8 mouse cellular contexts compared by ENCODE assay signal in the genomic region with DNA sequence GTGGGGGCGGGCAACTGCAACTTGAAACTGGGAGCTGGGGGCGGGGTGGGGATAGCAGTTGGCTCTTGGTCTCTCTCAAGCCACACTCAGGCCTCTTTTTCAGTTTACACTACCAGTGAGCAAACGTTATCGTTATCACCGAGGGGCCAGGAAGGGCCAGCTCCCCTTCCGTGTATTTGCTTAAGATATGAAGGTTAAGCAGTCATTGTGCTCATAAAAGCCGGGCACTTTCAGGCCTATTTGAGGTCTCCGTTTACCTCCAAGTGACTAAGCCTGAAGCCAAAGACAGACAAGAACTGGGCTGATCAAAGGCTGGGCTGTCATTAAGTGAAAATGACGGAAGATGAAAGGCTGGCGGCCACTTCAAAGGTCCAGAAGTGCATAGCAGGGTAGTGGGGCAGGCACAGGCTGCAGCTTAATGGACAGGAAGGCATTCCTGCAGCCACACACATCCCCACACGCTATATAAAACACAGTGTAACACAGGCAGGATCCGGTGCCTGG.
DNase-seq lines count a peak whose midpoint lies in the region; ATAC-seq and TF ChIP-seq lines count a peak whose summit lies in the region.

No protein-coding gene starts in this region.

- ATAC-seq in erythroid progenitor cell, adult 5-6 weeks (replicated peaks; ENCODE audit: low FRiP score, poor library complexity, severe bottlenecking) = peak; percentile 78

- DNase-seq in layer of hippocampus, adult 2 months (ENCODE audit: low spot score in 2 of 2) = no peak
- no peak for DNase-seq in layer of hippocampus, adult 9-11 months
- DNase-seq in kidney, postnatal 4 days = peak; percentile 57 to 70
- DNase-seq in mesoderm, embryonic 11.5 days (ENCODE audit: low read depth, low spot score) = peak; percentile 84
- DNase-seq in ovary, postnatal 36 days (ENCODE audit: low spot score) = no peak
- DNase-seq in gastrocnemius, adult 18-20 months (ENCODE audit: low spot score) = no peak
- DNase-seq in thymus, postnatal 25 days = no peak

- H3K4me3 ChIP-seq in layer of hippocampus, adult 2 months = no peak overlapping the region

- H3K27ac ChIP-seq in layer of hippocampus, adult 2 months = peak overlapping the region; percentile 6

- TF ChIP-seq CTCF in layer of hippocampus, adult 2 months (conservative IDR thresholded peaks at IDR 0.05) = no peak

Comparison
In these comparisons a context has a peak if more than half of its experiments do, and no peak if none do; other contexts are left out.
1. DNase-seq: peak in kidney, postnatal 4 days (2 of 2) and mesoderm, embryonic 11.5 days (single experiment); none in layer of hippocampus, adult 2 months (0 of 2), layer of hippocampus, adult 9-11 months (single experiment), ovary, postnatal 36 days (single experiment), gastrocnemius, adult 18-20 months (single experiment) and thymus, postnatal 25 days (single experiment).